Mouse (Mus musculus): ENCODE results near the gene C2cd4c.

Gene C2cd4c

GRCm38 (mm10) chr10:79578891-79579290 lies 34.9 kb downstream of the C2cd4c start:
- DNase-seq (ENCODE audit: low spot score), result no peak

DNA sequence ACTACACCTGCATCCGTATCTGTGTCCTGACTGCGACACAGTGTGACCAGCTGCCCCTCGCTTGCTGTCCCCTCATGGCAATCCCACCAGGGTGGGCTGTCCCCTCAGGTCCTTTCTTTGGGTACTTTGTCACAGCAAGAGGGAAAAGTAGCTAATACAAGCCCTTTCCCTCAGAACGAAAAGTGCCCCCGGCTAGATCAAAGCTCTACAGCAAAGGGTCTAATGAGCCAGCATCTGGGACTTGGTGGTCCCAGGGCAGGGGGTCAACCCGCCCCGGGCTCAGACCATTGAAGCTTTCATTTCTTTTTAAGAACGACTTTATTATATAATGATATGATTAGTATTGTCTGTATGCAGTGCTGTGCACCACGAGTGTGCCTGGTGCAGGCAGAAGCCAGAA lies 35.5 kb downstream of the C2cd4c start:
- no peak for DNase-seq (ENCODE audit: low spot score)

DNA sequence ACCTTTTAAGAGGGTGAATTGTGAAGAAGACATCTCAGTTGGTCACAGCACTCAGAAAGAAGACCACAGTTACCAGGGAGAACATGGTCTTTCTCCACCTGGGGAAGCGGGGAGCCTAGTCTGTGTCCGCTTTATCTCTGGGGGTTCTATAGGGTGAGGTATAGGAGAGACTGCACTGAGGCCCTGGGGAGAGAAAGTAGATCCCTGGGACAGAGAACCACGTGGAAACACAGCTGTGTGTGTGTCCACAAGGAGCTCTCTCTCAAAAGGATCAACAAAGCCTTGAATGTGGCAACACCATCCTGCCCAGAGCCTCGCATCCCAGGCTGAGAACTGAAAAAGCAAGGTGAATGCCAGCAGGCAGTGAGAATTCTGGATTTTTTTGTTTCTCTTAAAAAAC lies 36.4 kb downstream of the C2cd4c start:
- DNase-seq (ENCODE audit: low spot score), result no peak

- DNase-seq (ENCODE audit: low spot score), result no peak
Measured at GRCm38 (mm10) chr10:79575754-79576153, 38.1 kb downstream of the C2cd4c start.

- no peak for DNase-seq (ENCODE audit: low spot score)
Measured at GRCm38 (mm10) chr10:79574796-79575195, 39.0 kb downstream of the C2cd4c start.

GRCm38 (mm10) chr10:79574350-79574749 lies 39.5 kb downstream of the C2cd4c start:
- DNase-seq (ENCODE audit: low spot score), result no peak

- no peak for DNase-seq (ENCODE audit: low spot score)
Measured at GRCm38 (mm10) chr10:79573611-79574010, 40.2 kb downstream of the C2cd4c start.

DNA sequence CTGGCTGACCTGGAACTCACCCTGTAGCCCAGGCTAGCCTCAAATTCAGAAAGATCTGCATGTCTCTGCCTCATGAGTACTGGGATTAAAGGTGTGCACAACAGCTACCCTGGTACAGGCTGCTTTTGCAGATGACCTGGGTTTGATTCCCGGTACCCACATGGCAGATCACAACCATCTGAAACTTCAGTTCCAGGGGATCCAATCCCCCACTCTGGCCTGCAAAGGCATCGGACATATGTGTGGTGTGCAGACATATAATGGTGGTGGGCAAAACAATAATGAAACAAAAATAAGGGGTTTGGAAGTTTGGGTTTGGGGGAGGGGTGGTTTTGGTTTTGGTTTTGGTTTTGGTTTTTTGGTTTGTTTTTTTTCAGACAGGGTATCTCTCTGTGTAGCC lies 42.5 kb downstream of the C2cd4c start:
- no peak for DNase-seq (ENCODE audit: low spot score)

DNA sequence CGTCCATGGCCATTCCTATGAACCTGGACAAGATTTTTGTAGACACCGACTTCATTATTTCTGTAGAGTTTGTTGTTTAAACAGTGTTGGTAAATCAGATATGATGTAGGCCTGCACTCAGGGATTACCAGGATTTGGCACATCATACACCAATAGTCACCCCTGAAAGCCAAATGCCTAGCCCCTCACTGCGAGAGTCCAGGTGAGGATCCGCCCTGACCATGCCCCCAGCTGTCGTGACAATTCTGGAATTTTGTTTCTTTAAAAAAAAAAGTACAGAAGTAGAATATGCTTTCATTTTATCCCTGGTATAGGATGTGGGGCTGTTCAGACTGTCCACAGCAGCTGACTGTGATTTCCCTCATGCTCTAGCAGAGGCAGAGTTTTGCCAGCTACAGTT lies 43.9 kb downstream of the C2cd4c start:
- no peak for DNase-seq (ENCODE audit: low spot score)

GRCm38 (mm10) chr10:79559716-79560115 lies 54.1 kb downstream of the C2cd4c start:
- no peak for DNase-seq (ENCODE audit: low spot score)

GRCm38 (mm10) chr10:79557496-79557895 lies 56.3 kb downstream of the C2cd4c start:
- DNase-seq (ENCODE audit: low spot score), result no peak

DNA sequence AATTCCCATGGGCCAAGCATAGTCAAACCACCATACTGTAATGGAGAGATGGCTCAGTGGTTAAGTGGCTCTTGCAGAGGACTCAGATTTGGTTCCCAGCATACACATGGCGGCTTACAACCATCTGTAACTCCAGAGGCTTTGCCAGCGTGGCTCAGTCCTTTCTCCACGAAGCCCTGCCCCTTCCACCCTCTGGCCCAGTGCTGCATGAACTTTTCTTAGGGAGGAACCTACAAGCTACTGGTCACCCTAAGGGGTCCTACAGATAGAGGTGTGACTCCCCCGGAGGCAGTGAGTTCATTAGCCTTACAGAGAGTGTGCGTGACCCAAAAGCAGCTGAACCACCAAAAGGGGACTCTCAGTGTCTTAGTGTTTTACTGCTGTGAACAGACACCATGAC lies 56.9 kb downstream of the C2cd4c start:
- DNase-seq (ENCODE audit: low spot score), result no peak

Data from adipocyte (in vitro differentiated cells).